Mouse (Mus musculus): ENCODE data around the gene Reg4.

The Reg4 gene

GRCm38 (mm10) chr3:98280933-98281678 lies 59.1 kb downstream of the Reg4 start:
- in situ Hi-C loops (cut with MboI, MseI) = no loop called here

- in situ Hi-C loops (cut with MboI, MseI) = no loop called here
Measured at GRCm38 (mm10) chr3:98282422-98282821, 60.5 kb downstream of the Reg4 start.

GRCm38 (mm10) chr3:98283205-98283604 lies 61.2 kb downstream of the Reg4 start:
- in situ Hi-C loops (cut with MboI, MseI) = no loop called here
